Mouse (Mus musculus): ENCODE results near the gene Faap20.
A peak's percentile ranks its signal among the peaks of the same experiment; 100 is the strongest.

Faap20 gene

DNA sequence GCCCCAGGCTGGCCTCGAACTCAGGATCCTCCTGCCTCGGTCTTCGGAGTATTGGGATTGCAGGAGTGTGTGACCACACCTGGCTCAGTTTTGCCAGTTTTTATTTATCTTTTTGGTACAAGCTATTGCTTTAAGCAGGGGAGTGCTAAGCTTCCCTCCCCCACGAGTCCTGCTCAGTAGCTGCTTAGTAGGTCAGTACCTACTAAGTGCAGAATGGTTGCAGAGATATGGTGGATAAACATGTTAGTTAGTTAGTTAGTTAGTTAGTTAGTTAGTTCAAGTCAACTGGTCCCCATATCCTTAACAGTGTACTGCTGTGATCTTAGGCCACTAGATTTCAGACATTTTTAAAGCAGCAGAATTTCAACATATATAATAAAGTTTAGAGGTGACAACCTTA, 36.5 kb downstream of the Faap20 start:
- no peak for DNase-seq (ENCODE audit: low read depth)

GRCm38 (mm10) chr4:155287713-155288112, 38.1 kb downstream of the Faap20 start:
- no peak for DNase-seq (ENCODE audit: low read depth)

DNA sequence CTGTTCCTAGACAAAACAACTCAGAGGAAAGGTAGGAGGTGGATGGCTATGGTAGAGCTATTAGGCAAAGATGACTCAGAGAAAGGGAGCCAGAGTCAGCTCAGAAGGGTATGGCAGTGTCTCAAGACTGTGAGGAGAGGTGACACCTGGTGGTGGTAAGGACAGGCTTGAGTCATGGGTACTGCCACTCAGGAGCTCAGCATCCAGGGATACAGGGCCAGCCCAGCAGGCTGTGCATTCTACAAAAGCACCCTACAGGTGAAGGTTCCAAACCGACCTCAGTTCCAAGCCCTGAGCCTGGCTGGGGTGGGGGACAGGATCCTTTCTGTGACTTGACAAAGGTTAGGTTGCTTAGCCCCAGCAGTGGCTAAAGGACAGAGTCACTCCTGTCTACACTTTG, 39.0 kb downstream of the Faap20 start:
- DNase-seq (ENCODE audit: low read depth): no peak

GRCm38 (mm10) chr4:155290045-155290444, 40.4 kb downstream of the Faap20 start:
- DNase-seq (ENCODE audit: low read depth): no peak

DNA sequence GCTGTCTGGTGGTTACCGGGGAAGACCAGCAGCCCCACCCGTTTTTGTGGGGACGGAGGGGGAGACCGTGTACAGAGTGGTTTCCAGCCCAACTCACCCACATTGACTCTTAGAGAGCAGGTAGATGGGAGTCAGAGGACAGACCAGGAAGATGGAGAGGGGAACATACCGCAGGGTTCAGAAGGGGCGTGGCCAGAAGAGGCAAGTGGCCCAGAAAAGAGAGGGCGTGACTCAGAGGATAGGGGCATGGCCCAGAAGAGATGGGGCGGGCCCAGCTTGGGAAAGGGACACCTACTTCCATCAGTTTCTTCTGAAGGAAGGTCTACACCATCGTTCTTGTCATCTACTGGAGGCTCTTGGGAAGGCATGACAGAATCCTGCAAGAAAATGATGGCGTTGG, 43.3 kb downstream of the Faap20 start:
- DNase-seq (ENCODE audit: low read depth): no peak

- no peak for DNase-seq (ENCODE audit: low read depth)
Measured at GRCm38 (mm10) chr4:155294381-155294780, 44.8 kb downstream of the Faap20 start.

DNA sequence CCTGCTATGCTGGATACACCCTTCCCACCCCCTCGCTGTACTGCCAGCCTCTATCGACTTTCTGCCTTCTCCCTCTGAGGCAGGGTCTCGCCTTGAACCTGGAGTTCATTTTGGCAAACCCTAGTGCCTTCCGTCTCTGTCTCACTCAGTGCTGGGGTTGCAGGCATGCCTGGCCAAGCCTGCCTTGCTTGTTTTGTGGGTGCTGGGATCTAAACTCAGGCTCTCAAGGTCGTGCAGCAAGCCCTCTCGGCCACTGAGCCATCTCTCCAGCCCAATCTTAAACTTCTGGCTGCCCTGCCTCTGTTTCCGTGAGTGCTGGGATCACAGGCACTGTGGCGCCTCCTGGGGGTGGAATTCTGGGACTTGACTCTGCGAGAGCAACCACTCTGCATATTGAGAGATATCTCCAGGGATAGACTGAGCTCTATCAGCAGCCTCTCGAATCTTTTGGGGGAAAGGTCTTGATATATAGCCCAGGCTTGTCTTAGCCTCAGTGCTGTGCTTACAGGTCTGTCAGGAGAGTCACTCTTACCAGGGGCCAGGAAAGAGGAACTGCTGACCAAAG, 45.5 kb downstream of the Faap20 start:
- no peak for DNase-seq (ENCODE audit: low read depth)

DNA sequence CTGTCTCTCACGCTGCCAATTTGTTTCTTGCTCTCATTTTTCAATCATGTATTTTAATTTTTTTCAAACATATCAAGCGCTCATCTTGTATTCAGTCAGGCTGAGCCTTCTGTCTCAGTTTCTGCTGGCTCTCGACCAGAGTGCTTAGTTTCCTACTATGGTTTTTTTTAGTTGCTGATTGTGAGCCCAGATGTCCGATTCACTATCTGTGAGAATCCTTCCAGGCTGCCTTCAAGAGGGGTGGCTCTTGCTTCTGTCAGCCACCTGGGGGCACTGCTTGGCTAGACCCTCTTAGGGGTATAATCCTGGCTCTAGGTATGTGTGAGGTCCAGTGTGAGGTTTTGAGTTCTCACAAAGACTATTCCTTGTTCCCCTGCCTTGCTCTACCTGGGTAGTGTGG, 46.4 kb downstream of the Faap20 start:
- no peak for DNase-seq (ENCODE audit: low read depth)

DNA sequence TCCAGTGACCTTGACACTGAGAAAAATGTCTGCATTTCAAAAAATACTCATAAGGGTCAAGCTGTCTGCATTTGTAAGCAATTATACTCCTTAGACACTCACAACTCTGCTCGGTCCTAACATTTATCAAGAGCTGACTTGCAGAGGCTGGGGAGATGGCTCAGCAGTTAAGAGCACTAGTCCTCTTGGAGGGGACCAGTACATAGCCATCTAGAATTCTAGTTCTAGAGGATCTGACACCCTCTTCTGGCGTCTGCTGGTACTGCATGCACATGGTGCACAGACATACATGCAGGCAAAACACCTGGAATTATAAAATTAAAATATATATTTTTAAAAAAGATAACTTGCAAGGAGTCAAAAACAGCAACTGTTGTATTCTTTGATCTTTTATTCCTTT, 47.5 kb downstream of the Faap20 start:
- peak; percentile 22 for DNase-seq (ENCODE audit: low read depth)

DNA sequence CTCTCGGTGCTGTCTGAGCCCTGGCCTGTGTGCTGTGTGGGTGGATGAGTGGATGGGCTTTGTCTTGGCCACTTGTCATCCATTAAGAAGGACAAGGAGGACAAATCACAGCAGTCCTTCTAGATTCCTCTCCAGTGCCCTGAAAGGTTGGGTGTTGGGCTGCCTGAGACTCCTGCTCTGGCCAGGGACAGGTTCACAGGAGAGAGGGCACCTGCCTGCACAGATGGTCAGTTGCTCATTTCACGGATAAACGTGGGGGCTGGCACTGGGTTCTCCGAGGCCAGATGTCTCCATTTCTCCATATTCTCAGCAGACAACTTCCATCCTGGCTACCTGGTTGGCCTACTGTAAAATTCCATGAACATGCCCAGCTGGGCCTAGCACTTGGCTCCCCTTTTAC, 49.2 kb downstream of the Faap20 start:
- DNase-seq (ENCODE audit: low read depth): no peak

- no peak for DNase-seq (ENCODE audit: low read depth)
Measured at GRCm38 (mm10) chr4:155300421-155301097, 51.0 kb downstream of the Faap20 start.

- no peak for DNase-seq (ENCODE audit: low read depth)
Measured at GRCm38 (mm10) chr4:155301098-155301447, 51.5 kb downstream of the Faap20 start.

GRCm38 (mm10) chr4:155301965-155302364, 52.4 kb downstream of the Faap20 start:
- DNase-seq (ENCODE audit: low read depth): no peak

- no peak for DNase-seq (ENCODE audit: low read depth)
Measured at GRCm38 (mm10) chr4:155304508-155305096, 55.0 kb downstream of the Faap20 start.

GRCm38 (mm10) chr4:155305531-155306031, 56.0 kb downstream of the Faap20 start:
- DNase-seq (ENCODE audit: low read depth): no peak
